Mouse (Mus musculus): ENCODE data around the gene Fbxo41. TPM values are rescaled to one million over a fixed set of nuclear protein-coding genes. Genes with fewer than 3 reads are reported as not detected.
A peak's percentile ranks its signal among the peaks of the same experiment; 100 is the strongest.

Fbxo41 gene
- polyA plus RNA-seq, 1 experiment from 2014 or later = 9.5 TPM

- no peaks in the 10 kb centered on the region for H3K36me3 ChIP-seq (ENCODE audit: control insufficient read depth, insufficient read depth)
- H3K9me3 ChIP-seq (ENCODE audit: control insufficient read depth, low read length) = no peaks in the 10 kb centered on the region
- H3K27me3 ChIP-seq (replicated peaks; ENCODE audit: control insufficient read depth, insufficient read depth, low read length) = peaks cover 24% of the 10 kb centered on the region
- H3K9ac ChIP-seq (replicated peaks; ENCODE audit: low read depth, low read length) = no peak overlapping the region
- no peak overlapping the region for H3K27ac ChIP-seq (ENCODE audit: low read length)
- WGBS = 68% methylated on average over 16 of the region's 16 CpGs
- H3K4me1 ChIP-seq (replicated peaks; ENCODE audit: control insufficient read depth, insufficient read depth, low read length) = peaks cover 9% of the 10 kb centered on the region
- no peak overlapping the region for H3K4me2 ChIP-seq (ENCODE audit: low read length)
- ATAC-seq = no peak
- no peak overlapping the region for H3K4me3 ChIP-seq (replicated peaks; ENCODE audit: low read length)
Observed at GRCm38 (mm10) chr6:85480685-85481084, 22.1 kb downstream of the Fbxo41 start.

GRCm38 (mm10) chr6:85479979-85480378, 22.8 kb downstream of the Fbxo41 start:
- no peaks in the 10 kb centered on the region for H3K9me3 ChIP-seq (ENCODE audit: control insufficient read depth, low read length)
- H3K27me3 ChIP-seq (replicated peaks; ENCODE audit: control insufficient read depth, insufficient read depth, low read length) = peaks cover 17% of the 10 kb centered on the region
- no peaks in the 10 kb centered on the region for H3K36me3 ChIP-seq (ENCODE audit: control insufficient read depth, insufficient read depth)
- no peak overlapping the region for H3K4me3 ChIP-seq (replicated peaks; ENCODE audit: low read length)
- H3K4me1 ChIP-seq (replicated peaks; ENCODE audit: control insufficient read depth, insufficient read depth, low read length) = peaks cover 9% of the 10 kb centered on the region
- WGBS = 71% methylated on average over 5 of the region's 5 CpGs
- ATAC-seq = no peak
- H3K27ac ChIP-seq (ENCODE audit: low read length) = no peak overlapping the region
- no peak overlapping the region for H3K9ac ChIP-seq (replicated peaks; ENCODE audit: low read depth, low read length)
- no peak overlapping the region for H3K4me2 ChIP-seq (ENCODE audit: low read length)

GRCm38 (mm10) chr6:85478416-85478815, 24.4 kb downstream of the Fbxo41 start:
- Histone ChIP-seq H3K4me2 (ENCODE audit: low read length) (no peak overlapping the region), H3K9ac (replicated peaks; ENCODE audit: low read depth, low read length) (no peak overlapping the region), H3K27me3 (replicated peaks; ENCODE audit: control insufficient read depth, insufficient read depth, low read length) (0 out of 2 replicates have a peak, but pooled peaks cover 3% of the 10 kb centered on the region), H3K36me3 (ENCODE audit: control insufficient read depth, insufficient read depth) (no peaks in the 10 kb centered on the region), H3K4me1 (replicated peaks; ENCODE audit: control insufficient read depth, insufficient read depth, low read length) (no peaks in the 10 kb centered on the region), H3K9me3 (ENCODE audit: control insufficient read depth, low read length) (no peaks in the 10 kb centered on the region), H3K27ac (ENCODE audit: low read length) (no peak overlapping the region), H3K4me3 (replicated peaks; ENCODE audit: low read length) (no peak overlapping the region)
- ATAC-seq = no peak
- WGBS = 51% methylated on average over 14 of the region's 14 CpGs

- Histone ChIP-seq H3K4me2 (ENCODE audit: low read length) (no peak overlapping the region), H3K9me3 (ENCODE audit: control insufficient read depth, low read length) (no peaks in the 10 kb centered on the region), H3K9ac (replicated peaks; ENCODE audit: low read depth, low read length) (no peak overlapping the region), H3K36me3 (ENCODE audit: control insufficient read depth, insufficient read depth) (no peaks in the 10 kb centered on the region), H3K27me3 (replicated peaks; ENCODE audit: control insufficient read depth, insufficient read depth, low read length) (0 out of 2 replicates have a peak, but pooled peaks cover 1% of the 10 kb centered on the region), H3K4me3 (replicated peaks; ENCODE audit: low read length) (no peak overlapping the region), H3K27ac (ENCODE audit: low read length) (no peak overlapping the region), H3K4me1 (replicated peaks; ENCODE audit: control insufficient read depth, insufficient read depth, low read length) (no peaks in the 10 kb centered on the region)
- ATAC-seq = no peak
- WGBS = 39% methylated on average over 10 of the region's 10 CpGs
Observed at GRCm38 (mm10) chr6:85477366-85477917, 25.4 kb downstream of the Fbxo41 start.

- H3K4me2 ChIP-seq (ENCODE audit: low read length) = no peak overlapping the region
- ATAC-seq = no peak
- H3K9ac ChIP-seq (replicated peaks; ENCODE audit: low read depth, low read length) = no peak overlapping the region
- no peaks in the 10 kb centered on the region for H3K36me3 ChIP-seq (ENCODE audit: control insufficient read depth, insufficient read depth)
- H3K27me3 ChIP-seq (replicated peaks; ENCODE audit: control insufficient read depth, insufficient read depth, low read length) = no peaks in the 10 kb centered on the region
- H3K9me3 ChIP-seq (ENCODE audit: control insufficient read depth, low read length) = no peaks in the 10 kb centered on the region
- H3K4me1 ChIP-seq (replicated peaks; ENCODE audit: control insufficient read depth, insufficient read depth, low read length) = no peaks in the 10 kb centered on the region
- WGBS = 91% methylated on average over 3 of the region's 3 CpGs
- no peak overlapping the region for H3K27ac ChIP-seq (ENCODE audit: low read length)
- no peak overlapping the region for H3K4me3 ChIP-seq (replicated peaks; ENCODE audit: low read length)
Observed at GRCm38 (mm10) chr6:85475581-85475980, 27.2 kb downstream of the Fbxo41 start.

- no peaks in the 10 kb centered on the region for H3K9me3 ChIP-seq (ENCODE audit: control insufficient read depth, low read length)
- ATAC-seq = no peak
- WGBS = 50% methylated on average over 5 of the region's 5 CpGs
Observed at GRCm38 (mm10) chr6:85472542-85472941, 30.3 kb downstream of the Fbxo41 start.

GRCm38 (mm10) chr6:85471962-85472361, 30.8 kb downstream of the Fbxo41 start:
- Histone ChIP-seq H3K4me2 (ENCODE audit: low read length) (no peak overlapping the region), H3K4me3 (replicated peaks; ENCODE audit: low read length) (no peak overlapping the region), H3K9me3 (ENCODE audit: control insufficient read depth, low read length) (no peaks in the 10 kb centered on the region), H3K4me1 (replicated peaks; ENCODE audit: control insufficient read depth, insufficient read depth, low read length) (no peaks in the 10 kb centered on the region), H3K27me3 (replicated peaks; ENCODE audit: control insufficient read depth, insufficient read depth, low read length) (no peaks in the 10 kb centered on the region), H3K9ac (replicated peaks; ENCODE audit: low read depth, low read length) (no peak overlapping the region), H3K36me3 (ENCODE audit: control insufficient read depth, insufficient read depth) (peaks cover 24% of the 10 kb centered on the region), H3K27ac (ENCODE audit: low read length) (no peak overlapping the region)
- ATAC-seq = no peak
- 56% methylated on average over 8 of the region's 8 CpGs for WGBS

More at GRCm38 (mm10) chr6:85472542-85472941, 30.3 kb downstream of the Fbxo41 start:
- Histone ChIP-seq H3K4me1 (replicated peaks; ENCODE audit: control insufficient read depth, insufficient read depth, low read length) (no peaks in the 10 kb centered on the region), H3K4me3 (replicated peaks; ENCODE audit: low read length) (no peak overlapping the region), H3K9ac (replicated peaks; ENCODE audit: low read depth, low read length) (no peak overlapping the region), H3K4me2 (ENCODE audit: low read length) (no peak overlapping the region), H3K36me3 (ENCODE audit: control insufficient read depth, insufficient read depth) (peaks cover 18% of the 10 kb centered on the region), H3K27ac (ENCODE audit: low read length) (no peak overlapping the region), H3K27me3 (replicated peaks; ENCODE audit: control insufficient read depth, insufficient read depth, low read length) (no peaks in the 10 kb centered on the region)

GRCm38 (mm10) chr6:85469660-85470430, 32.9 kb downstream of the Fbxo41 start:
- peak; percentile 32 for ATAC-seq
- H3K36me3 ChIP-seq (ENCODE audit: control insufficient read depth, insufficient read depth) = peaks cover 38% of the 10 kb centered on the region
- H3K9ac ChIP-seq (replicated peaks; ENCODE audit: low read depth, low read length) = no peak overlapping the region

GRCm38 (mm10) chr6:85465381-85465780, 37.4 kb downstream of the Fbxo41 start:
- peaks cover 74% of the 10 kb centered on the region for H3K36me3 ChIP-seq (ENCODE audit: control insufficient read depth, insufficient read depth)
- H3K9ac ChIP-seq (replicated peaks; ENCODE audit: low read depth, low read length) = no peak overlapping the region
- no peaks in the 10 kb centered on the region for H3K4me1 ChIP-seq (replicated peaks; ENCODE audit: control insufficient read depth, insufficient read depth, low read length)
- H3K27ac ChIP-seq (ENCODE audit: low read length) = no peak overlapping the region
- no peaks in the 10 kb centered on the region for H3K27me3 ChIP-seq (replicated peaks; ENCODE audit: control insufficient read depth, insufficient read depth, low read length)
- no peak overlapping the region for H3K4me3 ChIP-seq (replicated peaks; ENCODE audit: low read length)
- no peaks in the 10 kb centered on the region for H3K9me3 ChIP-seq (ENCODE audit: control insufficient read depth, low read length)
- no peak for ATAC-seq
- H3K4me2 ChIP-seq (ENCODE audit: low read length) = no peak overlapping the region

More at GRCm38 (mm10) chr6:85469660-85470430, 32.9 kb downstream of the Fbxo41 start:
- Histone ChIP-seq H3K27ac (ENCODE audit: low read length) (no peak overlapping the region), H3K4me3 (replicated peaks; ENCODE audit: low read length) (no peak overlapping the region), H3K4me2 (ENCODE audit: low read length) (no peak overlapping the region), H3K4me1 (replicated peaks; ENCODE audit: control insufficient read depth, insufficient read depth, low read length) (no peaks in the 10 kb centered on the region), H3K27me3 (replicated peaks; ENCODE audit: control insufficient read depth, insufficient read depth, low read length) (no peaks in the 10 kb centered on the region), H3K9me3 (ENCODE audit: control insufficient read depth, low read length) (no peaks in the 10 kb centered on the region)
- WGBS = 73% methylated on average over 5 of the region's 5 CpGs
